Mouse (Mus musculus): ENCODE measurements at regions not wholly inside any gene's neighbourhood (a gene's known extent, or its start where the extent isn't known, plus 50 kb on each side); places are given as distances from the start of the nearest gene placed in this dataset.
"Not testable (repeated sequence)": the region's sequence is repeated elsewhere in the genome, so short reads cannot be mapped to it uniquely, and the experiment has no call there.

DNA sequence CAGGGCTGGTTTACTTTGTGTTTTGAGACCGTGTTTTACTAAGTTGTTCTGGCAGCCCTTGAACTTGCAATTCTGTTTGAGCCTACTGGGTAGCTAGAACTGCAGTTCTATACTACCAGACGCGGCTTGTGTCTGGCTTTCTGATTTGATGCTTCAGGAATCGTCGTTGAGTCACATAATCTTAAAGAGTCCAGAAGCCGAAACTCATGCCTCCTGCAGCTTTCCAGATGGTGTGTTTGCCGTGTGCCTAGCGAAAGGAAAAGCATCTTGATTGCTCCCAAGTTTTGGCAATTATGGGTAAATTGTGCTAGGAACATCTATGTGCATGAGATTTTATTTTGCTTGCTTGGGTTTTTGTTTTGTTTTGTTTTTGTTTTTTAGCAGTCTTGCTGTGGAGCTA, 99.6 kb upstream of the Tgm3 start:
- 79% methylated on average over 8 of the region's 8 CpGs for WGBS
- H3K36me3 ChIP-seq: no peaks in the 10 kb centered on the region
- no peak overlapping the region for H3K9ac ChIP-seq
- no peak overlapping the region for H3K4me3 ChIP-seq
- peaks cover 6% of the 10 kb centered on the region for H3K27me3 ChIP-seq
- H3K9me3 ChIP-seq (replicated peaks): no peaks in the 10 kb centered on the region
- peaks cover 10% of the 10 kb centered on the region for H3K4me1 ChIP-seq
- no peak overlapping the region for H3K4me2 ChIP-seq (replicated peaks)
- no peak overlapping the region for H3K27ac ChIP-seq
- ATAC-seq (ENCODE audit: low FRiP score): no peak

DNA sequence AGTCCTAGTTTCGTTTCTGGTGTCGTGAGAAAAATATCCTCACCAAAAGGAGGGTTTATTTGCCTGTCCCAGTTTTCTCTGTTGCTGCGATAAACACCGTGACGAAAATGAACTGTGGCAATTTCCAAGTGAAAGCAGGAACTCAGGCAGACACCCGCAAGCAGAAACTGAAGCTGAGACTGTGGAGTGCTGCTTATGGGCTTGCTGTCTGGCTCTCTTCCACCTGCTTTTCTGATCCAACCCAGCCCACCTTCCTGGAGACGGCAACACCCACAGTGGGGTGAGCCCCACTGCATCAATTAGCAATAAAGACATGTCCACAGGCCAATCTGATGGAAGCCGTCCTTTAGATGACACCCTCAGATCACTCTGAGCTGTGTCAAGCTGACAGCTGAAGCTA, 97.9 kb upstream of the Tgm3 start:
- H3K4me1 ChIP-seq: peaks cover 3% of the 10 kb centered on the region; the same call in 1 of the 2 replicates
- H3K4me3 ChIP-seq: no peak overlapping the region
- ATAC-seq (ENCODE audit: low FRiP score): no peak
- 78% methylated on average over 8 of the region's 8 CpGs for WGBS
- no peak overlapping the region for H3K27ac ChIP-seq
- no peak overlapping the region for H3K4me2 ChIP-seq (replicated peaks)
- H3K27me3 ChIP-seq: peaks cover 6% of the 10 kb centered on the region
- no peaks in the 10 kb centered on the region for H3K9me3 ChIP-seq (replicated peaks)
- no peaks in the 10 kb centered on the region for H3K36me3 ChIP-seq
- H3K9ac ChIP-seq: no peak overlapping the region

DNA sequence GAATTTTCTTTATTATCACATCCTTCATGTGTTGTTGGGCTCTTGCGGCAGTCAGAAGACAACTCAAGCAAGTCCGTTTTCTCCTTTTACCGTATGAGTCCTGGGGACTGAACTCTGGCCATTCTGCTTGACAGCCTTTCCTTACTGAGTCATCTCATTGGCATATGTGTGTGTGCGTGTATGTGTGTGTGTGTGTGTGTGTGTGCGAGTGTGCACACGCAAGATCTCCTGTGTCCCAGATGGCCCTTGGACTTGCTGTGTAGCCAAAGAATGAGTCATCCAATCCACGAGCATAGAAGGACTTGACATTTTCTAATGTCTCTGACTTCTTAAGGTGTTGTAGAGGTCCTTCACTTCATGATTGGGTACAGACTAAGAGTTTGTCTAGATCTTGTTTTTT, 95.7 kb upstream of the Tgm3 start:
- Histone ChIP-seq H3K9ac (no peak overlapping the region), H3K4me3 (no peak overlapping the region), H3K9me3 (replicated peaks) (no peaks in the 10 kb centered on the region), H3K4me1 (no peaks in the 10 kb centered on the region), H3K27me3 (peaks cover 4% of the 10 kb centered on the region), H3K36me3 (no peaks in the 10 kb centered on the region), H3K4me2 (replicated peaks) (no peak overlapping the region), H3K27ac (no peak overlapping the region)
- WGBS: 91% methylated on average over 7 of the region's 7 CpGs
- ATAC-seq (ENCODE audit: low FRiP score): no peak

DNA sequence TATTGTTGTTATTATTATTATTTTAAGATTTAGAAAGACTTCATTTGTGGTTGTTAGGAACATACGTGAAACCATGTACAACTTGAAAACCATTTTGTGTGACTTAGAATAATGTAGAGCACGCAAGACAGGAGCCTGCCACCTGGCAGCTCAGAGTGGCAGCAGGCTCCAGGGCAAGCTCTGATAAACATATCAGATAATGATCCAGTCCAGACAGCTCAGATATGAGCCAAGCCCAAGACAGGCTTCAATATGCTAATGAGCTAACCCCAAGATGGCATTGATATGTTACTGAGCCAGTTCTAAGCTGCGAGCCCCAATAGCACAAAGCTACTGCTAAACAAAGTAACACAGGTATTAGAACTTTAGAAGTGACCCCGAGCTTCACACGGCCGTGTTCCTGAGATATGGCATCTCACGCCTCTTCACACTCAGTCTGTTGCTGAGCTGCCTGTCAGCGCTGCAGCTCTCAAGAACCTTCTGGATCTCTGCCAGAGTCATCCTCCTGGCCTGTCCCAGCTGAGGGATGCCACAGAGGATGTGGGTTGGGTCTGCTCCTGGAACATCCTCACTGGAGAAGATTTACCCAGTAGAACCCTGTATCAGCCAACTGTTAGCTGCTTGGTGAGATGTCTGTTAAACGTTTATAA, 93.9 kb upstream of the Tgm3 start:
- Histone ChIP-seq H3K4me2 (replicated peaks) (no peak overlapping the region), H3K9ac (no peak overlapping the region), H3K27me3 (no peaks in the 10 kb centered on the region), H3K4me3 (no peak overlapping the region), H3K4me1 (no peaks in the 10 kb centered on the region), H3K36me3 (no peaks in the 10 kb centered on the region), H3K27ac (no peak overlapping the region), H3K9me3 (replicated peaks) (no peaks in the 10 kb centered on the region)
- no peak for ATAC-seq (ENCODE audit: low FRiP score)
- 91% methylated on average over 9 of the region's 9 CpGs for WGBS

GRCm38 (mm10) chr2:129919551-129919950, 92.6 kb upstream of the Tgm3 start:
- Histone ChIP-seq H3K36me3 (no peaks in the 10 kb centered on the region), H3K27me3 (no peaks in the 10 kb centered on the region), H3K4me3 (no peak overlapping the region), H3K9me3 (replicated peaks) (no peaks in the 10 kb centered on the region), H3K27ac (no peak overlapping the region), H3K9ac (no peak overlapping the region), H3K4me1 (no peaks in the 10 kb centered on the region), H3K4me2 (replicated peaks) (no peak overlapping the region)
- WGBS: 87% methylated on average over 4 of the region's 4 CpGs
- no peak for ATAC-seq (ENCODE audit: low FRiP score)

GRCm38 (mm10) chr2:129927218-129927617, 84.9 kb upstream of the Tgm3 start:
- H3K9ac ChIP-seq: no peak overlapping the region
- no peaks in the 10 kb centered on the region for H3K9me3 ChIP-seq (replicated peaks)
- WGBS: 83% methylated on average over 2 of the region's 2 CpGs
- no peak for ATAC-seq (ENCODE audit: low FRiP score)
- no peak overlapping the region for H3K27ac ChIP-seq
- H3K4me3 ChIP-seq: no peak overlapping the region
- H3K27me3 ChIP-seq: no peaks in the 10 kb centered on the region
- H3K4me2 ChIP-seq (replicated peaks): no peak overlapping the region
- no peaks in the 10 kb centered on the region for H3K4me1 ChIP-seq
- no peaks in the 10 kb centered on the region for H3K36me3 ChIP-seq

DNA sequence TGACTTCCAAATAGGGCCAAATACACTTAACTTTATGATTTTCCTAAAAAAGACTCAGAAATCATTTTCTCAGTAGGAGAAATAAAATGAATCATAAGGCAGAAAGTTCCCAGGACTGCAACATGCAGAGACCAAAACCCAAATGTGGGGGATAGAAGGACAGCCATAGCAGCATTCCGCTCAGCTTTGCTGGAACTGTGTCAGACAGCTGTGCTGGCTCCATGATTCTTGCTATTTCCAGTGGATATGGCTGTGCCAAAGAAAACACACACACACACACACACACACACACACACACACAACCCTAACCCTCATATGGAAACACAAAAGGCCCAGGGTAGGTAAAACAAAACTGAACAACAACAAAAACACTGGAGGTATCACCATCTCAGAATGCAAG, 78.6 kb upstream of the Tgm3 start:
- WGBS: 83% methylated on average over 1 of the region's 1 CpGs
- Histone ChIP-seq H3K4me2 (replicated peaks) (no peak overlapping the region), H3K4me1 (no peaks in the 10 kb centered on the region)

DNA sequence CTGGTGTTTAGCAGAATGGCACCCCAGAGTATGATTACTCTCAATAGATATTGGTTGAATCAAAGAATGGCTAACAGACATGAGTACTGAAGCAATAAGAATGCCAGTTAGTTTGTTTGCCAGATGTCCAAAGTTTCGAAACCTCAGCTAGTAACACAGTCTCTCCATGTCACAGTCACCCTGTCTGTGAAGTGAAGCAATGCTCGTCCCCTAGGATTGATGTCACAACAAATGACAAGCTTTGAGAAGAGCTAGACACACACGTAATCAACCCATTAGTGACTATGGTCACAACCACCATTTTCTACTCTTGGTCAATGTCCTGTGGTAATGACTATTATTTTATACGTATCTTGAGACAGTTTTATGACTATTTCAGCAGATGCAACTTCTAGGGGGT, 69.3 kb upstream of the Tgm3 start:
- Histone ChIP-seq H3K4me1 (no peaks in the 10 kb centered on the region), H3K4me3 (no peak overlapping the region), H3K4me2 (replicated peaks) (no peak overlapping the region), H3K9ac (no peak overlapping the region), H3K27ac (no peak overlapping the region), H3K27me3 (no peaks in the 10 kb centered on the region), H3K9me3 (replicated peaks) (no peaks in the 10 kb centered on the region), H3K36me3 (no peaks in the 10 kb centered on the region)
- no peak for ATAC-seq (ENCODE audit: low FRiP score)
- WGBS: 87% methylated on average over 4 of the region's 4 CpGs

More for the DNA sequence above, 78.6 kb upstream of the Tgm3 start:
- Histone ChIP-seq H3K36me3 (no peaks in the 10 kb centered on the region), H3K9me3 (replicated peaks) (no peaks in the 10 kb centered on the region), H3K4me3 (no peak overlapping the region), H3K27me3 (no peaks in the 10 kb centered on the region), H3K9ac (no peak overlapping the region), H3K27ac (no peak overlapping the region)
- no peak for ATAC-seq (ENCODE audit: low FRiP score)

GRCm38 (mm10) chr2:129947847-129948553, 64.1 kb upstream of the Tgm3 start:
- Histone ChIP-seq H3K4me2 (replicated peaks) (peak overlapping the region; percentile 46), H3K27ac (no peak overlapping the region), H3K4me3 (peak overlapping the region; percentile 19), H3K4me1 (no peaks in the 10 kb centered on the region), H3K36me3 (no peaks in the 10 kb centered on the region), H3K9ac (0 out of 2 replicates have a peak overlapping the region, but pooled peaks have one; percentile 9), H3K9me3 (replicated peaks) (no peaks in the 10 kb centered on the region), H3K27me3 (no peaks in the 10 kb centered on the region)
- 36% methylated on average over 20 of the region's 20 CpGs for WGBS
- no peak for ATAC-seq (ENCODE audit: low FRiP score)

GRCm38 (mm10) chr2:129949786-129950185, 62.4 kb upstream of the Tgm3 start:
- H3K27ac ChIP-seq; H3K27me3 ChIP-seq; H3K4me3 ChIP-seq; H3K9ac ChIP-seq; H3K36me3 ChIP-seq; H3K4me1 ChIP-seq; H3K9me3 ChIP-seq (replicated peaks); ATAC-seq (ENCODE audit: low FRiP score); H3K4me2 ChIP-seq (replicated peaks): not testable (repeated sequence)
- 87% methylated on average over 6 of the region's 6 CpGs for WGBS

GRCm38 (mm10) chr2:129952486-129952885, 59.7 kb upstream of the Tgm3 start:
- 88% methylated on average over 4 of the region's 4 CpGs for WGBS
- Histone ChIP-seq H3K4me3 (no peak overlapping the region), H3K27me3 (no peaks in the 10 kb centered on the region), H3K4me2 (replicated peaks) (no peak overlapping the region), H3K4me1 (no peaks in the 10 kb centered on the region), H3K27ac (no peak overlapping the region), H3K36me3 (no peaks in the 10 kb centered on the region), H3K9ac (no peak overlapping the region), H3K9me3 (replicated peaks) (no peaks in the 10 kb centered on the region)
- ATAC-seq (ENCODE audit: low FRiP score): no peak

DNA sequence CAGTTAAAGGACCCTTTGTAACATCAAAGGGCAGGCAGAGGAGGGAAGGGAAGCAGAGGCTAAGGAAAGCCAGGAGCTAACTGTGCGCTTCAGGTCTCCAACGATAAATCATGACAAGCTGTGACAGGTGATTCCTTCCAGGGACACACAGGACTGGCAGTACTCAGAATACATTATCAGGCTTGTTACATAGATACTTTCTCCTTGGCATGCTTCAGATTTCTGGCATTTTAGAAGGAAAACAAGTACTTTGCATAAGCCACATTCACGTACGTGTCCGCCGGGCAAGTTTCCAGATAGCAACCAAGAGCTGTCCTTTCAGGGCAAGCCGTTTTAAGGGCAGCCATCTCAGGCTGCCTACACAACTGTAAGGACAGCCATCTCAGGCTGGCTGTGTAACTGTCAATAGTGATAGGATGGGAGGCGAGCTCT, 56.9 kb upstream of the Tgm3 start:
- H3K9me3 ChIP-seq (replicated peaks): no peaks in the 10 kb centered on the region
- H3K4me2 ChIP-seq (replicated peaks): no peak overlapping the region
- no peaks in the 10 kb centered on the region for H3K4me1 ChIP-seq
- H3K9ac ChIP-seq: no peak overlapping the region
- no peaks in the 10 kb centered on the region for H3K36me3 ChIP-seq
- H3K4me3 ChIP-seq: no peak overlapping the region
- no peaks in the 10 kb centered on the region for H3K27me3 ChIP-seq
- H3K27ac ChIP-seq: no peak overlapping the region
- ATAC-seq (ENCODE audit: low FRiP score): no peak
- WGBS: 81% methylated on average over 8 of the region's 8 CpGs

DNA sequence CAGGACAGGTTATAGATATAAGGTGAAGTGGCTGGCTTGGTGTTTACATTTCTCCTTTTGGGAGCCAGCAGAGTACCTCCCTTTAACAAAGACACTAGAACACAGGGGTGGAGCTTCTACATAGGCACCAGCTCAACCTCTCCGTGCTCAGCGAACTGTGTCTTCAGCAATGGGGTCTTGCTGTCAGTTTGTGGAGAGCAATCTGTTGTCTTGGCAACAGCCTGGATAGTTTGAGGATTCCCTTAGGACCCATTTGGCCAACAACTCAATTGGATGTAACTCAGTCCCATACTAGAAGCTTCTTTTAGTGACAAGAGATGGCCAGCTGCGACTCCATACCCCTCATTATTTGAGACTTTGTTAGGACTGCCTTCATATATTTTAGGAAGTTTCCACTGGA, 54.0 kb upstream of the Tgm3 start:
- no peak overlapping the region for H3K4me2 ChIP-seq (replicated peaks)
- no peaks in the 10 kb centered on the region for H3K27me3 ChIP-seq
- no peak overlapping the region for H3K4me3 ChIP-seq
- 48% methylated on average over 3 of the region's 3 CpGs for WGBS
- H3K27ac ChIP-seq: no peak overlapping the region
- no peaks in the 10 kb centered on the region for H3K4me1 ChIP-seq
- no peaks in the 10 kb centered on the region for H3K36me3 ChIP-seq
- no peak for ATAC-seq (ENCODE audit: low FRiP score)
- no peaks in the 10 kb centered on the region for H3K9me3 ChIP-seq (replicated peaks)
- H3K9ac ChIP-seq: no peak overlapping the region
